Mouse (Mus musculus) kidney, adult 2 months (tissue): ENCODE results near the gene Abcg8.

Experiments
- CTCF ChIP-seq: fragments of 200-500 bp; conservative IDR thresholded peaks from 2 replicates; pipeline ENCODE4 v1.5.1; 2011; ENCODE audit warnings: low read depth, mild to moderate bottlenecking, control low read depth, low read length, moderate library complexity, mixed read lengths; ENCODE audit not compliant: insufficient read depth, insufficient read length
- POLR2A ChIP-seq: fragments of 200-500 bp; IDR thresholded peaks from one replicate; pipeline ENCODE4 v1.6.1; 2011; ENCODE audit warnings: low read depth, low read length, control low read depth

DNA sequence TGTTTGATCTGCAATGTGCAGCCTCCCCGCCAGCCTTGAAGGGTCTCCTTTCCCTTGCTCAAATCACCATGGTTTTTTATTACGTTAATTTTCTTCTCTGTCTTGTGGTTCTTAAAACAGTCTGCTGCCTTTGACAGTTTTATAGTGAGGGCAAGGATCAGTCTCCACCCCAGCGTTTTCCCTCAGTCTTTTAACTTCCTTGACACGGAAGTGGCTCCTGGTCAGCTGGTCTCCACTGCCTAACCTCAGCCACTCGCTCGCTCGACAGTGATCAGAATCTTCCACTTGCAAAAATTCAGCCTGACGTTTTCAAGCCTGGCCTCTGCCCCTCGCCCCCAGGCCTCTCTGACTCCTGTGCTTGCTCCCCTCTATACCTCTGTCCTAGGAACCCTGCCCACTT is 10.4 kb upstream of the Abcg8 start:
- TF ChIP-seq CTCF (no peak), POLR2A (no peak)
